Mouse (Mus musculus): ENCODE measurements at regions not wholly inside any gene's neighbourhood (a gene's known extent, or its start where the extent isn't known, plus 50 kb on each side); places are given as distances from the start of the nearest gene placed in this dataset.

GRCm38 (mm10) chr9:33822574-33823394, 662.9 kb upstream of the Kirrel3 start:
- Histone ChIP-seq H3K4me3 (ENCODE audit: low read depth, low read length) (no peak overlapping the region), H3K27me3 (replicated peaks; ENCODE audit: control insufficient read depth, insufficient read depth, low read length) (no peaks in the 10 kb centered on the region), H3K9me3 (ENCODE audit: control insufficient read depth, low read length) (no peaks in the 10 kb centered on the region), H3K9ac (ENCODE audit: low read depth, low read length) (no peak overlapping the region), H3K4me2 (ENCODE audit: low read depth, low read length) (no peak overlapping the region), H3K27ac (replicated peaks; ENCODE audit: low read depth, low read length) (no peak overlapping the region), H3K36me3 (ENCODE audit: control insufficient read depth, insufficient read depth, low read length) (no peaks in the 10 kb centered on the region), H3K4me1 (ENCODE audit: control insufficient read depth, insufficient read depth, low read length) (no peaks in the 10 kb centered on the region)
- ATAC-seq (ENCODE audit: low read depth) = no peak
- DNase-seq (ENCODE audit: low spot score) = peak; percentile 20
- WGBS = 69% methylated on average over 9 of the region's 9 CpGs

- Histone ChIP-seq H3K27ac (replicated peaks; ENCODE audit: low read depth, low read length) (no peak overlapping the region), H3K27me3 (replicated peaks; ENCODE audit: control insufficient read depth, insufficient read depth, low read length) (no peaks in the 10 kb centered on the region), H3K4me3 (ENCODE audit: low read depth, low read length) (no peak overlapping the region), H3K36me3 (ENCODE audit: control insufficient read depth, insufficient read depth, low read length) (no peaks in the 10 kb centered on the region), H3K4me1 (ENCODE audit: control insufficient read depth, insufficient read depth, low read length) (no peaks in the 10 kb centered on the region), H3K9ac (ENCODE audit: low read depth, low read length) (no peak overlapping the region), H3K9me3 (ENCODE audit: control insufficient read depth, low read length) (no peaks in the 10 kb centered on the region), H3K4me2 (ENCODE audit: low read depth, low read length) (no peak overlapping the region)
- ATAC-seq (ENCODE audit: low read depth) (no peak), DNase-seq (ENCODE audit: low spot score) (no peak)
- WGBS = 78% methylated on average over 4 of the region's 4 CpGs
Observed at GRCm38 (mm10) chr9:33826116-33826515, 659.6 kb upstream of the Kirrel3 start.

DNA sequence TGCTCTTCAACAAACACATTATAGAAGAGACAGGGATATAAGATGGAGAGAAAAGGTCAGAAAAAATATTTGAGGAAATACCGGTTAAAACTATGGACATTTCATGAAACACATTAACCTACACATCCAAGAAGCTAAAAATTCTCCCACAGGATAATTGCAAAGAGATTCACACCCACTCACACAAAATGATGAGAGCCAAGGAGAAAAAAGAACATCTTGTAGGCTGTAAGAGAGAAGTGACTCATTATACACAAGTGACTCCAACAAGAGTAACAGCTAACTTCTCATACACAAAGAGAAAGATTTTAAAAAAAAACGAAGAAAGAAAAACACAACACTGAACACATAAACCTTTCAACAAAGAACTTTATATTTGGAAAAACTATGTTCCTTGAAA, 658.3 kb upstream of the Kirrel3 start:
- Histone ChIP-seq H3K9me3 (ENCODE audit: control insufficient read depth, low read length) (no peaks in the 10 kb centered on the region), H3K4me2 (ENCODE audit: low read depth, low read length) (no peak overlapping the region), H3K27me3 (replicated peaks; ENCODE audit: control insufficient read depth, insufficient read depth, low read length) (no peaks in the 10 kb centered on the region), H3K36me3 (ENCODE audit: control insufficient read depth, insufficient read depth, low read length) (no peaks in the 10 kb centered on the region), H3K9ac (ENCODE audit: low read depth, low read length) (no peak overlapping the region), H3K27ac (replicated peaks; ENCODE audit: low read depth, low read length) (no peak overlapping the region), H3K4me1 (ENCODE audit: control insufficient read depth, insufficient read depth, low read length) (no peaks in the 10 kb centered on the region), H3K4me3 (ENCODE audit: low read depth, low read length) (no peak overlapping the region)
- WGBS = 82% methylated on average over 2 of the region's 2 CpGs
- ATAC-seq (ENCODE audit: low read depth) (no peak), DNase-seq (ENCODE audit: low spot score) (no peak)

DNA sequence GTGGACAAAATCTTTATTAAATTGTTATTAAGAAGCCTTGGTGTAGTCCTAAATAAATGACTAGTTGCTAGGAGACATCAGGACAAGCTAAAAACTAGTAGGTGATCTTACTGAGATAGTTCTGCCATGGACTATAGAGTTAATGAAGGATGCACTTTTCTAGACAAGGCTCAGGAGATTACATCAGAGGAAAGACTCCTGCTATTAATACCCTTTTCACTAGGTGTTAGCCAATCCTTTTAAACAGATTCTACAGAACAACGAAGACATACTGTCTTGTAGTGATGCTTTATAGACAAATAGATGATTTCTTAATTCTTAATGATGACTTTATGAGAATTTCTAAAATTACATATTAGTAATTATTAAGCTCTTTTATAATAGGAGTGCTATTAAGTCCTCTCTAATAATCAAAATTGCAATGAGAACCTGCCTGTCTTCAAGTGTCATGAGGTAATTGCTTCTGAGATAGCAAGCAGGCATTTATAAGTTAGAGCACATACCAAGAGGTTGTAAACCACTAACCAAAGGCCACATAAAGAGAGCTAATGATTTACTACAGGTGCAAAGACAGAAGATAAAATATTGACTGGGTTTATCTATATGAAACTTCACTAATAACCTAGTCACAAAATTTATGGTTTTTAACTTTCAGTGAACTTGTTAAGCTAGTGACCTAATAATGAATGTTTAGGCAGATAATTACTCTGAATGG, 647.9 kb upstream of the Kirrel3 start:
- Histone ChIP-seq H3K9me3 (ENCODE audit: control insufficient read depth, low read length) (no peaks in the 10 kb centered on the region), H3K27ac (replicated peaks; ENCODE audit: low read depth, low read length) (no peak overlapping the region), H3K9ac (ENCODE audit: low read depth, low read length) (no peak overlapping the region), H3K36me3 (ENCODE audit: control insufficient read depth, insufficient read depth, low read length) (no peaks in the 10 kb centered on the region), H3K27me3 (replicated peaks; ENCODE audit: control insufficient read depth, insufficient read depth, low read length) (no peaks in the 10 kb centered on the region), H3K4me1 (ENCODE audit: control insufficient read depth, insufficient read depth, low read length) (no peaks in the 10 kb centered on the region), H3K4me2 (ENCODE audit: low read depth, low read length) (no peak overlapping the region), H3K4me3 (ENCODE audit: low read depth, low read length) (no peak overlapping the region)
- DNase-seq (ENCODE audit: low spot score) = no peak
- WGBS = 70% methylated on average over 1 of the region's 1 CpGs
- no peak for ATAC-seq (ENCODE audit: low read depth)

DNA sequence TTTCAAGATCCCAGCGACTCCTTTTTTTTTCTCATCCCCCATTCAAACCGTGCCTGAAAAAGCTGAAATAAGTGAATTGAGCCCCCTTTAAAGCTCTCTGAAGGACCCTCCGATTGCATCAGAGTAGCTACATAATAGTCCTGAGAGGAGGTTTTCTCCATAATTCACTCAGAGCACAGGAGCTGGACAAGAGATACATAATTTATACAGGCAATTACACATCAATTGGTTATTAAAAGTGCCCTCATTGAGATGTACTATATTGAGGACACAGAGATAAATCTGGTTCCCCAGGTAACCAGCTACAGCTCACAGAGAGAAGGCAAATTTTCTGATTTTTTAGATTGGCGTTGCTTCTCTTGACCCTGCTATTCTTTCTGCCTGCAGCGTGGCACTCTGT, 636.1 kb upstream of the Kirrel3 start:
- no peaks in the 10 kb centered on the region for H3K36me3 ChIP-seq (ENCODE audit: control insufficient read depth, insufficient read depth, low read length)
- no peaks in the 10 kb centered on the region for H3K9me3 ChIP-seq (ENCODE audit: control insufficient read depth, low read length)
- no peak overlapping the region for H3K4me3 ChIP-seq (ENCODE audit: low read depth, low read length)
- DNase-seq (ENCODE audit: low spot score) (no peak), ATAC-seq (ENCODE audit: low read depth) (no peak)
- no peak overlapping the region for H3K9ac ChIP-seq (ENCODE audit: low read depth, low read length)
- H3K27me3 ChIP-seq (replicated peaks; ENCODE audit: control insufficient read depth, insufficient read depth, low read length) = no peaks in the 10 kb centered on the region
- 80% methylated on average over 5 of the region's 5 CpGs for WGBS
- H3K4me2 ChIP-seq (ENCODE audit: low read depth, low read length) = no peak overlapping the region
- no peaks in the 10 kb centered on the region for H3K4me1 ChIP-seq (ENCODE audit: control insufficient read depth, insufficient read depth, low read length)
- no peak overlapping the region for H3K27ac ChIP-seq (replicated peaks; ENCODE audit: low read depth, low read length)

DNA sequence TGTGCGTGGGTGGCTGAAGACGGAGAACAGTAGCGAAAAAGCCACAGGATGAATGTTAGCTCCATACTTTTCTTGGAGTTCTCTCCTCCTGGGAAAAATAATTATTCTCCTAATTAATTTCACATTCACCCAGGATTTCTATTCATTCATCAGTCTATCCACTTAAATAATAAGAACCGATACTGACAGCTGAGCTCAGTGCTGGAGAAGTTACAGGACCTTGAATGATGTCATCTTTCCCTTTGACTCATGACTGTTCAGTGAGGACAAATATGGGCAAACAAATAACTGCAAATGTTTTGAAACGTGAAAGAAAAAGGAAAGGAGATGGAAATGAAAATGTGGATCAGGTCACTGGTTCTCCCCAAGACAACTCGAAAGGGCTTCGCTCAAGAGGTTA, 635.7 kb upstream of the Kirrel3 start:
- ATAC-seq (ENCODE audit: low read depth) = no peak
- 78% methylated on average over 7 of the region's 7 CpGs for WGBS
- no peak for DNase-seq (ENCODE audit: low spot score)
- no peaks in the 10 kb centered on the region for H3K9me3 ChIP-seq (ENCODE audit: control insufficient read depth, low read length)
- no peaks in the 10 kb centered on the region for H3K27me3 ChIP-seq (replicated peaks; ENCODE audit: control insufficient read depth, insufficient read depth, low read length)
- H3K27ac ChIP-seq (replicated peaks; ENCODE audit: low read depth, low read length) = no peak overlapping the region
- no peak overlapping the region for H3K4me3 ChIP-seq (ENCODE audit: low read depth, low read length)
- H3K4me1 ChIP-seq (ENCODE audit: control insufficient read depth, insufficient read depth, low read length) = no peaks in the 10 kb centered on the region
- H3K36me3 ChIP-seq (ENCODE audit: control insufficient read depth, insufficient read depth, low read length) = no peaks in the 10 kb centered on the region
- H3K9ac ChIP-seq (ENCODE audit: low read depth, low read length) = no peak overlapping the region
- H3K4me2 ChIP-seq (ENCODE audit: low read depth, low read length) = no peak overlapping the region

DNA sequence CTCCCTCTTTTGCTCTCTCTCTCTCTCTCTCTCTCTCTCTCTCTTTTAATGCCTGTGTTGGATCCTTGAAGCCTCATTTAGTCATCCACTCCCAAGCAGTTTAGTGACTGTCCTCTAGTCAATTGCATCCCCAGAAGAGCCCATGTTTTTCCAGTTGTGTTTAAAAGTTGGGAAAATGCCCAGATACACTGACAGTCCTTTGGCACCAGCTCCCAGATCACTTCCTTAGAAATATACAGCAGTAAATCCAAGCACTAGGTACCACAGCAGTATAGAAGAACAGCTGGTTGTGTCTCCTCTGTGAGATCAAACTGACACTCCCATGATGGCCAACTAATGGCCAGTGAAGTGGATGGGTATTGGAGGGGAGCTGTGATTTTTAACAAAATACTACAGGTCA, 634.7 kb upstream of the Kirrel3 start:
- H3K9ac ChIP-seq (ENCODE audit: low read depth, low read length) = no peak overlapping the region
- DNase-seq (ENCODE audit: low spot score) (peak; percentile 36), ATAC-seq (ENCODE audit: low read depth) (no peak)
- H3K27me3 ChIP-seq (replicated peaks; ENCODE audit: control insufficient read depth, insufficient read depth, low read length) = no peaks in the 10 kb centered on the region
- no peaks in the 10 kb centered on the region for H3K9me3 ChIP-seq (ENCODE audit: control insufficient read depth, low read length)
- H3K36me3 ChIP-seq (ENCODE audit: control insufficient read depth, insufficient read depth, low read length) = no peaks in the 10 kb centered on the region
- no peaks in the 10 kb centered on the region for H3K4me1 ChIP-seq (ENCODE audit: control insufficient read depth, insufficient read depth, low read length)
- H3K4me2 ChIP-seq (ENCODE audit: low read depth, low read length) = no peak overlapping the region
- H3K4me3 ChIP-seq (ENCODE audit: low read depth, low read length) = no peak overlapping the region
- H3K27ac ChIP-seq (replicated peaks; ENCODE audit: low read depth, low read length) = no peak overlapping the region

DNA sequence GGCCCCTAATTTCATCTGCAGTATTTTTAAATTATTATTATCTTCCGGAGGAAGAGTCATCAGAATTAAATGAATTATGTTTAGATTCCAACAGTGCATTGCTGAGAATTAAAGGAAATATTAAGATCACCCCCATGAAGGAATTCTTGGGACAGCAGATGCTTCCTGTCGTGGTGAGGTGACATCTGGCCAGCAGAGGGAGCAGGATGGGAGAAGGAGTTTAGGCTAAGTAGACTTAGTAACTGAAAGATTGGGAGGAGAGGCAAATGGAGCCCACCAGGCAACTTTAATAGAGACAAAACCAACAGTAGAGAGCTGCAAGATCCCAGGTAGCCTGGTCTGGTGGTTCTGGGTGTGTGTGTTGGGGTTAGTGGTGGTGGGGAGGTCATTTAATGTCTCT, 629.5 kb upstream of the Kirrel3 start:
- 0 out of 2 replicates have a peak, but pooled peaks cover 3% of the 10 kb centered on the region for H3K4me1 ChIP-seq (ENCODE audit: control insufficient read depth, insufficient read depth, low read length)
- no peak overlapping the region for H3K9ac ChIP-seq (ENCODE audit: low read depth, low read length)
- no peak overlapping the region for H3K27ac ChIP-seq (replicated peaks; ENCODE audit: low read depth, low read length)
- H3K4me2 ChIP-seq (ENCODE audit: low read depth, low read length) = no peak overlapping the region
- no peaks in the 10 kb centered on the region for H3K36me3 ChIP-seq (ENCODE audit: control insufficient read depth, insufficient read depth, low read length)
- H3K9me3 ChIP-seq (ENCODE audit: control insufficient read depth, low read length) = no peaks in the 10 kb centered on the region
- no peak overlapping the region for H3K4me3 ChIP-seq (ENCODE audit: low read depth, low read length)
- ATAC-seq (ENCODE audit: low read depth) (no peak), DNase-seq (ENCODE audit: low spot score) (peak; percentile 26)
- WGBS = 37% methylated on average over 2 of the region's 2 CpGs
- no peaks in the 10 kb centered on the region for H3K27me3 ChIP-seq (replicated peaks; ENCODE audit: control insufficient read depth, insufficient read depth, low read length)

- 61% methylated on average over 5 of the region's 5 CpGs for WGBS
- Histone ChIP-seq H3K27me3 (replicated peaks; ENCODE audit: control insufficient read depth, insufficient read depth, low read length) (no peaks in the 10 kb centered on the region), H3K9ac (ENCODE audit: low read depth, low read length) (no peak overlapping the region), H3K36me3 (ENCODE audit: control insufficient read depth, insufficient read depth, low read length) (no peaks in the 10 kb centered on the region), H3K4me2 (ENCODE audit: low read depth, low read length) (no peak overlapping the region), H3K9me3 (ENCODE audit: control insufficient read depth, low read length) (0 out of 2 replicates have a peak, but pooled peaks cover 5% of the 10 kb centered on the region), H3K4me1 (ENCODE audit: control insufficient read depth, insufficient read depth, low read length) (0 out of 2 replicates have a peak, but pooled peaks cover 3% of the 10 kb centered on the region), H3K27ac (replicated peaks; ENCODE audit: low read depth, low read length) (no peak overlapping the region), H3K4me3 (ENCODE audit: low read depth, low read length) (no peak overlapping the region)
- peak; percentile 38 for DNase-seq (ENCODE audit: low spot score)
- no peak for ATAC-seq (ENCODE audit: low read depth)
Observed at GRCm38 (mm10) chr9:33858511-33858910, 627.2 kb upstream of the Kirrel3 start.

Data from embryonic facial prominence, embryonic 14.5 days (tissue).